Mouse (Mus musculus): ENCODE measurements around the gene Scn4b. TPM values are rescaled to one million over a fixed set of nuclear protein-coding genes. Genes with fewer than 3 reads are reported as not detected.

The Scn4b gene
- total RNA-seq, 2 experiments from 2014 or later, result 6.0 to 8.2 TPM

- DNase-seq (ENCODE audit: low spot score in 2 of 2), result no peak
Measured at GRCm38 (mm10) chr9:45188570-45189563, 50.7 kb downstream of the Scn4b start.

GRCm38 (mm10) chr9:45189661-45190174 is 51.5 kb downstream of the Scn4b start:
- no peak for DNase-seq (ENCODE audit: low spot score in 2 of 2)

GRCm38 (mm10) chr9:45195468-45195867 is 57.3 kb downstream of the Scn4b start:
- no peak for DNase-seq (ENCODE audit: low spot score in 2 of 2)

DNA sequence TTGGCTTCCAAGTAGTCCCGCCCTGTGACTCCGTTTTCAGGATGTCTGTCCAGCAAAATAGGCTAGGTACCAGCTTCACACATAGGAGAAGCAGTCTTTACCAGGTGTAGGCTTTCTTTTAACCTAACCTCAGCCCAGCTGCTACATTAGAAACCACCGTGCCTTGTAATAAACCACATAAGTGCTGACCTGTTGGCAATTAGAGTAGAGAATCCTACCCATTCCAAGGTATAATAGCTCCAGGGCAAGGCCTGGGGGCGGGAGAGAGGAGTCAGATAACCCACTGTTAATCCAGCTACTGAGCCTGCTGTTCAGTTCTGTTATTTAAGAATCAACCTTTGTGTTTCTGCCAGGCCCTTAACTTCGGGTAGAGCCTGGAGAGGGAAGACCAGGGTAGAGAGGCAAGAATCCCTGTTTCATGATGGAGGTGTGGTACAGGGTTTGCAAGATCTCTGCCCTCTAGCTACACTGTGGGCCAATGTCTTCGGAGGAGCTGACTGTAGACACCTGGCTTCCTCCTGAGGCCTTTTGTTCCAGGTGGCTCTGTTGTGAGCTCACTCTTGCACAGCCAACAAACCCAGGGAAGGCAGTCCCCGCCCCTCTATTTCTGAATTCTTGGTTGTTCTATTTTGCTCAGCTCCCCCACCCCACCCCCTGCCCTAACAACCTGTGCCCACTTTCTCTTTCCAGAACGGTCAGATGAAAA is 58.1 kb downstream of the Scn4b start:
- no peak for DNase-seq (ENCODE audit: low spot score in 2 of 2)

GRCm38 (mm10) chr9:45197549-45197948 is 59.4 kb downstream of the Scn4b start:
- no peak for DNase-seq (ENCODE audit: low spot score in 2 of 2)

- DNase-seq (ENCODE audit: low spot score in 2 of 2), result no peak
Measured at GRCm38 (mm10) chr9:45201319-45201947, 63.2 kb downstream of the Scn4b start.

DNA sequence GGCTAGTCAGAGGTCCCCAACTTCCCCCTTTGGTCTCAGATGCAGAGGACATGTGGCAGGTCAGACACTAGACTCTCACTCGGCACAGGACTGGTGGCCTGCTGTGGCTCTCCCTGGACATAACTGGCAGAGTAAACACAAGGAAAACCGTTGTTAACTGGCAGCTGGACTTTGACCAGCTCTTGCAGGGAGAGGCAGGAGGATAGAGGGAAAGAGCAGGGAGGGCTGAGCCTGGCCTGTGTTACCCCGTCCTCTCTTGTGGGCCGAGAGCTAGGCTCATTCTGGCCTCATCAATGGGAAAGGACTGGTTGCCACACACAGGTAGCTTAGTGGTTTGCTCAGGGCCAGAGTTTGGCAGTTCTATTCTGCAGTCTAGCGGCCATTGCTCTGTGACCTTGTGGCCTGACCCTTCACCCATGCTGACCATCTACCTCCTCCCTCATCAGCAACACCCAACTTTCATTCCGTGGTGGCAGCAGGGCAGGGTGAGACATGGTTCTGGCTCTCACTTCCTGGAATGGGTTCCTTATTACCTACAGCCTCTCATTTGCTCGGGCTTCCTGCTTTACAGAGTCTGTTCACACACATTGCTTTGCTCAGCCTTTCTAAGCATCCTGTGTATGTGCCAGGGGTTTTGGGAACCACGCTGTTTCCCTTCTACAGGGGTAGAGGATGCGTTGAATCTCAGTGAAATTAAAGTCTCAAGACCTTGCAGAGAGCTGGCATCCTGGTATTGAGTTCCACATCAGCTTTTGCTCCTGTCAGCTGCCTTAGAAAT is 64.0 kb downstream of the Scn4b start:
- DNase-seq (ENCODE audit: low spot score in 2 of 2), result no peak

Other genes starting within 250 kb of the Scn4b start
- gene Atp5l, start 217.7 kb upstream of the Scn4b start, total RNA-seq (2021), result 100 to 1,000 TPM; 394 to 409 TPM
- 10 to 100 TPM; 90.6 to 91.6 TPM for gene Ube4a, start 172.8 kb upstream of the Scn4b start, total RNA-seq (2021)
- not detected for gene Cd3g, start 158.0 kb upstream of the Scn4b start, total RNA-seq (2021)
- not detected for gene Cd3d, start 156.6 kb upstream of the Scn4b start, total RNA-seq (2021)
- gene Cd3e, start 128.8 kb upstream of the Scn4b start, total RNA-seq (2021), result not detected
- under 1 TPM; 0.36 to 0.53 TPM for gene Mpzl2, start 98.6 kb upstream of the Scn4b start, total RNA-seq (2021)
- 1 to 10 TPM; 5.7 to 5.8 TPM for gene Mpzl3, start 83.2 kb upstream of the Scn4b start, total RNA-seq (2021)
- gene Jaml, start 59.2 kb upstream of the Scn4b start, total RNA-seq (2021), result under 1 TPM; 0.24 to 0.39 TPM
- gene Scn2b, start 20.6 kb upstream of the Scn4b start, total RNA-seq (2021), result 100 to 1,000 TPM; 162 to 166 TPM
- under 1 TPM in 1 of 2 experiments, not detected in 1; 0.21 TPM for gene BC049352, start 43.6 kb downstream of the Scn4b start, total RNA-seq (2021)
- gene Tmprss4, start 65.7 kb downstream of the Scn4b start, total RNA-seq (2021), result not detected
- gene Il10ra, start 130.8 kb downstream of the Scn4b start, total RNA-seq (2021), result 1 to 10 TPM; 2.7 to 3.1 TPM
- not detected for gene Tmprss13, start 180.7 kb downstream of the Scn4b start, total RNA-seq (2021)
- 100 to 1,000 TPM; 172 to 192 TPM for gene Fxyd6, start 231.8 kb downstream of the Scn4b start, total RNA-seq (2021)

Measured in layer of hippocampus, postnatal 14 days (tissue).